Mouse (Mus musculus) hindbrain, embryonic 11.5 days (tissue): ENCODE measurements around the gene Cic. TPM values are rescaled to one million over a fixed set of nuclear protein-coding genes. Genes with fewer than 3 reads are reported as not detected.

Source experiments
- ATAC-seq: fragments of 200-750 bp; cut with Nextera tagmentation; 2 replicates; pipeline ENCODE4 v1.8.0; 2017; ENCODE audit warnings: mild to moderate bottlenecking, moderate TSS enrichment, moderate library complexity; ENCODE audit not compliant: low FRiP score
- DNase-seq: peaks from one replicate; pipeline ENCODE4 v3.0.0-alpha.2; 2015; ENCODE audit warnings: low spot score
- H3K27ac ChIP-seq: fragments of 300-500 bp; sonication (generic); 2 replicates; pipeline ENCODE4 v1.5.1; 2014; ENCODE audit warnings: mild to moderate bottlenecking, low read depth, low read length
- H3K27me3 ChIP-seq: fragments of 300-500 bp; sonication (generic); 2 replicates; pipeline ENCODE4 v1.6.1; 2014; ENCODE audit warnings: mild to moderate bottlenecking, low read length, moderate library complexity, mixed read lengths; ENCODE audit not compliant: control insufficient read depth, insufficient read depth
- H3K36me3 ChIP-seq: fragments of 300-500 bp; sonication (generic); 2 replicates; pipeline ENCODE4 v1.6.1; 2014; ENCODE audit warnings: mild to moderate bottlenecking, low read length, moderate library complexity, mixed read lengths; ENCODE audit not compliant: control insufficient read depth, insufficient read depth
- H3K4me1 ChIP-seq: fragments of 300-500 bp; sonication (generic); replicated peaks from 2 replicates; pipeline ENCODE4 v1.6.1; 2014; ENCODE audit warnings: low read length, mixed read lengths; ENCODE audit not compliant: control insufficient read depth, insufficient read depth
- H3K4me2 ChIP-seq: fragments of 300-500 bp; sonication (generic); replicated peaks from 2 replicates; pipeline ENCODE4 v1.6.1; 2014; ENCODE audit warnings: mild to moderate bottlenecking, low read depth, low read length
- H3K4me3 ChIP-seq: fragments of 300-500 bp; sonication (generic); 2 replicates; pipeline ENCODE4 v1.5.1; 2014; ENCODE audit warnings: low read depth, low read length
- H3K9ac ChIP-seq: fragments of 300-500 bp; sonication (generic); 2 replicates; pipeline ENCODE4 v1.6.1; 2014; ENCODE audit warnings: low read depth, low read length
- H3K9me3 ChIP-seq: fragments of 300-500 bp; sonication (generic); 2 replicates; pipeline ENCODE4 v1.6.1; 2016; ENCODE audit warnings: low read length; ENCODE audit not compliant: control insufficient read depth
- WGBS: fragments of 180-500 bp; shearing (Covaris S2); extraction: QIAGEN DNeasy Blood & Tissue Kit; methylation state at CpG from one replicate; pipeline ENCODE4 v1.1.7; 2014; 5-methylcytosine and 5-hydroxymethylcytosine counted together
- polyA plus RNA-seq: library from polyadenylated mRNA; unstranded; fragments of >200 nt; fragmentation: Nextera tagmentation; extraction: Ambion mirVana; gene quantifications from 2 replicates; pipeline ENCODE4 v1.2.1, GENCODE M21; 2014

Gene Cic
- polyA plus RNA-seq, 1 experiment from 2014 or later = 39.0 TPM

GRCm38 (mm10) chr7:25282731-25283211, 15.3 kb downstream of the Cic start:
- H3K9me3 ChIP-seq = no peaks in the 10 kb centered on the region

GRCm38 (mm10) chr7:25283637-25284036, 16.1 kb downstream of the Cic start:
- peaks cover 33% of the 10 kb centered on the region for H3K4me1 ChIP-seq

More at GRCm38 (mm10) chr7:25282731-25283211, 15.3 kb downstream of the Cic start:
- Histone ChIP-seq H3K9ac (peak overlapping the region; percentile 76), H3K4me3 (peak overlapping the region; percentile 57), H3K4me1 (peaks cover 35% of the 10 kb centered on the region), H3K36me3 (0 out of 2 replicates have a peak, but pooled peaks cover 7% of the 10 kb centered on the region), H3K4me2 (peak overlapping the region; percentile 79), H3K27me3 (no peaks in the 10 kb centered on the region), H3K27ac (peak overlapping the region; percentile 97)
- ATAC-seq (peak; percentile 4; the same call in 1 of the 2 replicates), DNase-seq (peak; percentile 57)
- 1% methylated on average over 34 of the region's 36 CpGs for WGBS

GRCm38 (mm10) chr7:25284171-25284570, 16.7 kb downstream of the Cic start:
- H3K36me3 ChIP-seq = peaks cover 17% of the 10 kb centered on the region
- peak overlapping the region; percentile 79 for H3K4me2 ChIP-seq
- DNase-seq (no peak), ATAC-seq (no peak)
- WGBS = 83% methylated on average over 2 of the region's 2 CpGs
- no peak overlapping the region; the same call in 1 of the 2 replicates for H3K27ac ChIP-seq
- H3K27me3 ChIP-seq = no peaks in the 10 kb centered on the region
- H3K9me3 ChIP-seq = no peaks in the 10 kb centered on the region
- H3K9ac ChIP-seq = peak overlapping the region; percentile 76
- peaks cover 33% of the 10 kb centered on the region for H3K4me1 ChIP-seq
- H3K4me3 ChIP-seq = peak overlapping the region; percentile 57

More at GRCm38 (mm10) chr7:25283637-25284036, 16.1 kb downstream of the Cic start:
- Histone ChIP-seq H3K9me3 (no peaks in the 10 kb centered on the region), H3K27me3 (no peaks in the 10 kb centered on the region), H3K9ac (peak overlapping the region; percentile 76), H3K4me2 (peak overlapping the region; percentile 79), H3K27ac (peak overlapping the region; percentile 97; the same call in 1 of the 2 replicates), H3K36me3 (peaks cover 13% of the 10 kb centered on the region; the same call in 1 of the 2 replicates), H3K4me3 (peak overlapping the region; percentile 57)
- no peak for DNase-seq
- WGBS = 28% methylated on average over 5 of the region's 5 CpGs
- no peak for ATAC-seq

GRCm38 (mm10) chr7:25284766-25285165, 17.3 kb downstream of the Cic start:
- WGBS = 88% methylated on average over 5 of the region's 5 CpGs
- H3K27me3 ChIP-seq = no peaks in the 10 kb centered on the region
- H3K9ac ChIP-seq = peak overlapping the region; percentile 23
- no peak overlapping the region for H3K4me3 ChIP-seq
- no peak overlapping the region for H3K27ac ChIP-seq
- H3K36me3 ChIP-seq = peaks cover 22% of the 10 kb centered on the region
- ATAC-seq (no peak), DNase-seq (no peak)
- H3K9me3 ChIP-seq = no peaks in the 10 kb centered on the region
- H3K4me2 ChIP-seq = 0 out of 2 replicates have a peak overlapping the region, but pooled peaks have one; percentile 5
- peaks cover 32% of the 10 kb centered on the region for H3K4me1 ChIP-seq

GRCm38 (mm10) chr7:25285511-25286238, 18.2 kb downstream of the Cic start:
- no peak overlapping the region for H3K27ac ChIP-seq
- H3K4me1 ChIP-seq = peaks cover 23% of the 10 kb centered on the region
- H3K9me3 ChIP-seq = no peaks in the 10 kb centered on the region
- no peak overlapping the region for H3K4me3 ChIP-seq
- no peak for DNase-seq
- peaks cover 31% of the 10 kb centered on the region for H3K36me3 ChIP-seq
- 93% methylated on average over 20 of the region's 20 CpGs for WGBS
- ATAC-seq = no peak
- no peaks in the 10 kb centered on the region for H3K27me3 ChIP-seq
- H3K4me2 ChIP-seq = no peak overlapping the region
- no peak overlapping the region for H3K9ac ChIP-seq

- no peak for DNase-seq
- H3K9me3 ChIP-seq = no peaks in the 10 kb centered on the region
- H3K27ac ChIP-seq = no peak overlapping the region
- peaks cover 17% of the 10 kb centered on the region for H3K4me1 ChIP-seq
- WGBS = 80% methylated on average over 8 of the region's 8 CpGs
- ATAC-seq = no peak
- peaks cover 32% of the 10 kb centered on the region for H3K36me3 ChIP-seq
- no peaks in the 10 kb centered on the region for H3K27me3 ChIP-seq
- no peak overlapping the region for H3K9ac ChIP-seq
- H3K4me3 ChIP-seq = no peak overlapping the region
- no peak overlapping the region for H3K4me2 ChIP-seq
These were observed 19.5 kb downstream of the Cic start for GRCm38 (mm10) chr7:25286989-25287388.

GRCm38 (mm10) chr7:25288011-25288410, 20.5 kb downstream of the Cic start:
- ATAC-seq (no peak), DNase-seq (no peak)
- H3K4me2 ChIP-seq = no peak overlapping the region
- no peak overlapping the region for H3K27ac ChIP-seq
- H3K4me3 ChIP-seq = no peak overlapping the region
- no peaks in the 10 kb centered on the region for H3K9me3 ChIP-seq
- H3K36me3 ChIP-seq = peaks cover 38% of the 10 kb centered on the region
- 99% methylated on average over 12 of the region's 12 CpGs for WGBS
- no peak overlapping the region for H3K9ac ChIP-seq
- H3K4me1 ChIP-seq = peaks cover 17% of the 10 kb centered on the region
- H3K27me3 ChIP-seq = no peaks in the 10 kb centered on the region

GRCm38 (mm10) chr7:25288721-25289120, 21.2 kb downstream of the Cic start:
- 96% methylated on average over 3 of the region's 3 CpGs for WGBS
- H3K4me3 ChIP-seq = no peak overlapping the region
- H3K36me3 ChIP-seq = peaks cover 42% of the 10 kb centered on the region
- H3K27ac ChIP-seq = no peak overlapping the region
- peaks cover 11% of the 10 kb centered on the region for H3K4me1 ChIP-seq
- no peak overlapping the region for H3K9ac ChIP-seq
- ATAC-seq (no peak), DNase-seq (no peak)
- no peak overlapping the region for H3K4me2 ChIP-seq
- no peaks in the 10 kb centered on the region for H3K9me3 ChIP-seq
- H3K27me3 ChIP-seq = no peaks in the 10 kb centered on the region

- Histone ChIP-seq H3K4me2 (no peak overlapping the region), H3K4me1 (peaks cover under 1% of the 10 kb centered on the region; the same call in 1 of the 2 replicates), H3K27ac (no peak overlapping the region), H3K27me3 (no peaks in the 10 kb centered on the region), H3K9me3 (no peaks in the 10 kb centered on the region), H3K9ac (no peak overlapping the region), H3K36me3 (peaks cover 42% of the 10 kb centered on the region), H3K4me3 (no peak overlapping the region)
- ATAC-seq = no peak
- DNase-seq = no peak
- WGBS = 95% methylated on average over 3 of the region's 3 CpGs
These were observed 22.4 kb downstream of the Cic start for GRCm38 (mm10) chr7:25289925-25290324.
